Mouse (Mus musculus): ENCODE measurements around the gene Ice2.

Gene Ice2

DNA sequence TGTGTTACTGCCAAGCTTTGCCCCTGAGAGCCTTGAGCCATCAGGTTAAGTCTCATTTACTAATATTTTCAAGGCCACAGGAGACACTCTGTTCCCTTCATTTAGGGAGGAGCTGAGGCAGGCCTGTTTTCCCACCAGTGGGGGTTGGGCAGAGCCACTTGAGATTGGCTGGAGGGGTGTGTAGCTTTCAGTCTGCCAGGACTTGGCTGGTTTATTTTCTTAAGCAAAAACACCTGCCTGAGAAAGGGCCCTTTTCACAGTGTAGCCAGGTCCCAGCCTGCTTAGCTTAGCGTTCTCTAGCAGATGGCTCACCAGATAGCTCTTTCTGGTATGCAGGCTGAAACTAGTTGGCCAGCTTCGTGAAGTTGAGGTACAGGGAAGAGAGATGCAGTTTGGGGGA, 61.3 kb downstream of the Ice2 start:
- peak; percentile 71 for DNase-seq (ENCODE audit: low spot score)

DNA sequence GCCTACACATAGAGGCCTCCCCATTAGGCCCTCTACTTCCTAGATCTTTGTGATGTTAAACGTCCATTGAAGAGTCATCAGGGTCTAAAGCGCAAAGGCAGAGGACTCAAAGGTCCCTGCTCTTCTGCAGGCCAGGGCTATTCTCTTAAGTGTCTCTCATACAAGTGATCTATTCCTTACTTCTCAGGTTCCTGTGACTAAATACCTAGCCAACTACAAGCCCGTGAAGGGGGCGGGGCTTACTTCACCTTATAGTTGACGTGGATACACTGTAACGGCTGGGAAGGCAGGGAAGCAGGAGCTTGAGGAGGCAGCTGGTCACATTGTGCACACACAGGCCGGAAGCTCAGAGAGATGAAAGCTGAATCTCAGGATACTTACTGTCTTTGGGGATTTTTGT, 62.2 kb downstream of the Ice2 start:
- no peak for DNase-seq (ENCODE audit: low spot score)

DNA sequence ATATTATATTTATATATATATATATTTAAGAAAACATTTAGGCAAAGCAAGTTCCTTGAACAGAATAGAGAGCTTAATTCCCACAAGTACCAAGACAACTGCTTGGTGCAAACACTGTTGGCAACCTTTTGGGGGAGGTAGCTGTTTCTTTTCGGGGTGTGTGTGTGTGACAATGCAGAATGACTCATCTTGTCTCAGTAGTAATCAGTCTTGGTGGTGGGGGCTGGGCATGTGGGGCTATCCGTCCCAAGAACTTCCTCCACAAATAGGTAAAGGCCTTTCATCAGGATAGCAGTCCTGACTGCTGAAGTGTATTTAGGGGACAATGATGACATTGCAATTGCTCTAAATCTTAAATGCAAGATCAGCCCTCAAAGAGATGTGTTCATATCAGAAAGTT, 65.3 kb downstream of the Ice2 start:
- no peak for DNase-seq (ENCODE audit: low spot score)

DNA sequence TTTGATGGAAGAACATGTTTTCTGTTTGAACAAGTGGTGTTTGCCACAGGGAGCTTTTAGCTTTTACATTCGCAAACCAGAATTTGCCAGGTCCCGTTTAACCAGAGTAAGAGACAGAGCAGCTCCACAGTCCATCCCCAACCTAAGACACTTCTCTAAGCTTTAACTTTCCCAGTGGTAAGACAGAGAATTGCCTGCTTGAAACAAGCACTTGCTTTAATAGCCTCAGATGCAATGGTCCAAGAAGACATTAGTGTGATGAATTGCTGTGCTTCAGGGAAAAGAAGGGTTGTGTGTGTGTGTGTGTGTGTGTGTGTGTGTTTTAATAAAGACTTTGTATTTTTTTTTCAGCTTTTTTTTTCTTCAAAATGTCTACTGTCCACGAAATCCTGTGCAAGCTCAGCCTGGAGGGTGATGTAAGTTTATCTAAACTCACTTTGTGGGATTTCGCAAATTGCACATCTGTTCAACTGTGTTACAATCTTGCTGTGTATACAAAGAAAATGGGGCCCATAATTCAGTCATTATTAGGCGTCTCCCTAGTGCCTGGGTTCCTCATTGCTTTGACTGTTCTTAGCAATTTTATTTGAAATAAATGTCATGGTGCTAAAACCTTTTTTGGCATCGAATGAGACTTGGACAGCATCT, 66.5 kb downstream of the Ice2 start:
- no peak for DNase-seq (ENCODE audit: low spot score)

DNA sequence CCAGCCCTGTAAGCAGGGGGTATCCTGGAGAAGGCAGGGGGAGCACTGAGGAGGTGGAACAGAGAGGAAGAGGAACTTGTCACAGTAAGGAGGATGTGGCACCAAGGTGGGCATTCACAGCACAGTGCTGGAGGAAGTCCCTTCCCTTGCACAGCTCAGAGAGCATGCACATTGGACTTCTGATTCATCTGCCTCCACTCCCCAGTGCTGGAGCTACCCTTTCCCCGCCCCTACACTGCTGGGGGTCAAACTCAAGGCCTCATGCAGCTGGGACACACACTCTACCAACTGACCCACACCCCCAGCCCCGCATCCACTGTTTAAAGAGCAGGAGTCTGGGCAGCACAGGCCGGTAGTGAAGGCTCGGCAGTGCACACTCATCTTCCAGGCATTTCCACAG, 68.4 kb downstream of the Ice2 start:
- no peak for DNase-seq (ENCODE audit: low spot score)

DNA sequence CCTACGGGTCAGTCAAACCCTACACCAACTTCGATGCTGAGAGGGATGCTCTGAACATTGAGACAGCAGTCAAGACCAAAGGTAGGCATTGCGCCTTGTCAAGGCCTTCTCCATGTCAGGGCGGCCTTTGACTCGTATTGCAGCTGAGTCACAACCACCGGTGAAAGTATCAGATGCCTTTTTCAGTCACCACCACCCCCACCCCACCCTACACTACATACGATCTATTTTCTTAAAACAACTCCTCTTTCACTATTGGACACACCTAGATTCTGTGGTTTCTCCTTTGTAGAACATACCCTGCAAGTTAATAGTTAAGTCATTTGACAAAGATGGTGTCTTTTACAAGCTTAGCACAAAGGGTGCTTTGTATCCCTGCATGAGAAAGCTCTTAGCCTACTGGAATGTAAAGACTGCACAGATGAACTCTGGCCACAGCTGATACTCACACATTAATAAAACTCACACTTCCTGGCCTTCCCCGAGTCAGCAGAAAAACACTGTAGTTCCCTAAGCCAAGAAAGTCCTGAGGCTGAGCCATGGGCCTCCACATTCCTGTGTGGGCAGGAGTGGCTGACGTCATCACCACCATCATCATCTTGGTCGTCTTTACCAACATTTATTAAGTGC, 69.7 kb downstream of the Ice2 start:
- no peak for DNase-seq (ENCODE audit: low spot score)

DNA sequence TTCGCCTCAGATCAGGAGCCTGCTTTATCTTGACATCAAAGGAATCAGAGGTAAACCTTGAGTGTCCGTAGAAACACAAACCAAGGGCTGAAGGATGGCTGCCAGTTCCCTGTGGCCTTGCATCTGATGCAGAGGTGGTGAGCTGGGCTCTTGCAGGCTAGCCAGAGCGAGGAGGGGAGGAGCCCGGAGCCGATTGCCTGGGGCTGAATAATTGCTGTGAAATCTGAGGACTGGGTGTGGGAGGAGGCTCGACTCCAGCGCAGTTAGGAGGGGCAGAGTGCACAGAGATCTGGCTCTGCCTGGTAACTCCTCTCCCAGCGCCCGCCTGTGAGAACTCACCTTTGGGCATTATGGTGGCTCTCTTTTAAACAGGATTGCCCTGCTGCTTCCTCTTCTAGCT, 71.3 kb downstream of the Ice2 start:
- DNase-seq (ENCODE audit: low spot score), result peak; percentile 69

DNA sequence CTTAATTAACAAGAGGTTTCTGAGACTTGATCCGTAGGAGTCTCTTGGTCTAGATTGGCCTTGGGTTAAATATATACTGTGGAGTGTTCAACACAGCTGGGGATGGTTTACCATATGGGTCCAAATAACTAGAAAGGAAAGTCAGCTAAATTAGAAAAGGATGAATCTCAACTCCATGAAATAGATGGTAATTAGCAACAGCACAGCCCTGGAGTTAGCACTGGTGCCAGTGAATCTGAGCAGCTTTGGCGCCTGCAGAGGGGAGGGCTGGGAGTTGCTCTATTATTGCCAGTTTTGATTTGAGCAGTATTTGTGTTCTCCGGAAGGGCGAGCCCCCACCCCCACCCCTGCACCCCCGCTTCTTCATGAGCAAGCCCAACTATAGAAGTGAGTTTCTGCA, 72.7 kb downstream of the Ice2 start:
- no peak for DNase-seq (ENCODE audit: low spot score)

DNA sequence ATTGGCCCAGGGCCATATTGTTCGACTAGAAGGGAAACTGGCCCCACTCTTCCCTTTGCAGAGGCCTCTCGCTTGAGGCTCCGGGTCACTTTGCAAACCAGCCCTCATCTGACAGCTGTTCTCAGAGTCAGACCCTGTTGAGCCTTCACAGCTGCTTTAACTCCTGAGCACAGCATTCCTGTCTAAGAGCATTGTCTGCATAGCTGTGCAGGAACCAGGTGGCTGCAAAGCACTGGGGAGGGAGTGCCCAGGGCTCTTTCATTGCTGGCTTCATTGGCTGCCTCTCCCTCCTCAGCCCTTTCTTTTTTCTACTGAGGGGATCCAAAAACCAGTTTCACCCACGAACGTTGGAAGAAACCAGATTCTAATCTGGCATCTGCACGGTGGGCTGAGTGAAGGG, 73.2 kb downstream of the Ice2 start:
- no peak for DNase-seq (ENCODE audit: low spot score)

DNA sequence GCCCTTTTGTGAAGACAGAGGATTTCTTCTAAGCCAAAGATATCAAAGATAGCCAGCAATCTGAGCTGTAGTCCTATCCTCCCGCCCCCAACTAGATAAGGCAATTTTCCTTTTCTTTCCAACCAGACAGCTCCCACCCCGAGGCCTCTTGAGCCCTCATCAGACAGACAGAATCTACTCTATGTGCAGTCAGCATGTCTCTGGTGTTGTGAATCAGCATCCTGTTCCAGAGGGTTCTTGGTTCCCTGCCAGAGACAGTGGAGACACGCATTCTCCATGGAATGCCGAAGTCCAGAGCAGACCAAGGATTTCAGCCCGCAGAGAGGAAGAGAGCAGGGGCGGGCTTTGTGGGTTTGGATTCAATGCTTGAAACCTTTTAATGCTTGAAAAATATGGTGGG, 75.0 kb downstream of the Ice2 start:
- DNase-seq (ENCODE audit: low spot score), result peak; percentile 40

DNA sequence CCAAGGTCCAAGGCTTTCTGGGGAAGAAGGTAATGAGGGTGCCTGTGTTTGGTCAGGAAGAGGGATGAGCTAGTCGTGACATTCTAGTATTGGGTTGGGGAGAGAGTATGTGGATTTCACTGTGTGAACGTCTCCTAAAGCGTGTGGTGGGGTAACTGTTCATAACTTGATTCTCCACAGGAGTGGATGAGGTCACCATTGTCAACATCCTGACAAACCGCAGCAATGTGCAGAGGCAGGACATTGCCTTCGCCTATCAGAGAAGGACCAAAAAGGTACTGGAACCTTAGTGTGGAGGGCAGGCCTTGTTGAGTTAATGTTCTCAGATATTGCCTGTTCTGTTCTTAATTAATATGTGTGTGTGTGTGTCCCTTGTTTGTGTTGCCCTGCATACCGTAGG, 78.2 kb downstream of the Ice2 start:
- no peak for DNase-seq (ENCODE audit: low spot score)

DNA sequence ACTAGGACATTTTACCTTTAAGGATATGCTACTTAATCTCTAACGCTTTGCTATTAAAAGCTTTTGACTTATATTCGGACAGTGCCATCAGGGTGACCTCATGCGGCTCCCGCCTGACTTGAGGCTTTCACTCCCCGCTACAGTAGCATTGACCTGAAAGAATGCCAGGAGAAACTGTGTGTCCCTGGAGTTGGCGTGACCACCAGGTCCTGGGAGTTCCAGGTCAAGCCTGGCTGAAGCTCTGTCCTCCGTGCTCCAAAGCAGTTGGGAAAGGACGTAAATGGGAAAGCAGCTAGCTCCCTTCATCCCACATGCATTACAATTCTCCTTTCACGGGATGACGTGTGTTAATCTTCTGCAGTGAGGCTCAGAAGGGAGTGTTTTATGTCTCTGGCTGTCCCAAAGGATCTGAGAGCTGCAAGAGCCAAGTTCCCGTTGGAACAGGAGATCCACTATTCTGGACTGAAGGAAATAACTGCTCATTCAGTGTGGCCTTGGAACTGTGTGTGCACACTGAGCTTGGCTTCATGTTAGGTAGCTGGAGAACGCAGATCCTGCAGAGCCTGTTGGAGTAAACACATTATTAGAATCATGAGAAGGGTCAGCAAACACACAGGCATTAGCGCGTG, 79.6 kb downstream of the Ice2 start:
- no peak for DNase-seq (ENCODE audit: low spot score)

DNA sequence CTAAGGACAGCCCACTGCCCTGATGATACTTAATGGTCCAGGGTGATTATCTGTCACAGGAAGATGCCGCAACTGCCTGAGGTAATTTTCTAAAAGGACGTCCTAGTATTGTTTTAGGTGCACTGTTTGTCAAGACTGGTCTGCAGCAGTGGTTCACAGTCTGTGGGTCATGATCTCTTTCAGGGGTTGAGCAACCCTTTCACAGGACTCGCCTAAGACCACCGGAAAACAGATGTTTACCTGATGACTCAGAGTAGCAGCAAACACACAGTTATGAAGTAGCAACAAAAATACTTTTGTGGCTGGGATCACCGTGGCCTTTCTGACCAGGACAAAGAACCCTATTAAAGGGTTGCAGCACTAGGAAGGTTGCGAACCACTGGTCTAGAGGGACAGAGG, 80.1 kb downstream of the Ice2 start:
- no peak for DNase-seq (ENCODE audit: low spot score)

DNA sequence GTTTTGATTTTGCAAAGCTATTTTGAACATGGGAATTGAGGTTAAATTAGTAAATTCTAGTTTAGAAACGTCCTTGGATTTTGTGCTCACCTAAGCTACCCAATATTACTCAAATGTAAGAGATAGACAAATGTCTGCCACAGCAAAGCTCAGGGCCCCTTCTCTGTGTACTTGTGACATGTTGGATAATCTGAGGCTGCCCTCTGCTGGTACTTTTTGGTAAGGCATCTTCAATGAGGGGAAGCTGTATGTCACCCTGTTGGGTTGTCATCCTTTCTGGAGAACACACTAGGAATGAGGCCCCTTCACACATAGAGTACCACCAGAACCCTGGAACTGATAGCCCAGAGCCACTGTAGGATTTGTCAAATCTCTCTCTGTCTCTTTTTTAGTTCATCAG, 82.6 kb downstream of the Ice2 start:
- DNase-seq (ENCODE audit: low spot score), result peak; percentile 58

All from ovary, postnatal 36 days (tissue).